Mouse (Mus musculus) forebrain, embryonic 11.5 days (tissue): ENCODE results near the gene Gnl3. TPM values are rescaled to one million over a fixed set of nuclear protein-coding genes. Genes with fewer than 3 reads are reported as not detected.
A peak's percentile ranks its signal among the peaks of the same experiment; 100 is the strongest.

Source experiments
- ATAC-seq: fragments of 200-750 bp; cut with Nextera tagmentation; replicated peaks from 2 replicates; pipeline ENCODE4 v1.8.0; 2017; ENCODE audit warnings: moderate TSS enrichment; ENCODE audit not compliant: low FRiP score
- DNase-seq: peaks from one replicate; pipeline ENCODE4 v3.0.0-alpha.2; 2017; ENCODE audit warnings: low spot score
- H3K27ac ChIP-seq: fragments of 300-500 bp; sonication (generic); 2 replicates; pipeline ENCODE4 v1.5.1; 2014; ENCODE audit warnings: low read depth, low read length
- H3K27me3 ChIP-seq: fragments of 300-500 bp; sonication (generic); 2 replicates; pipeline ENCODE4 v1.6.1; 2014; ENCODE audit warnings: mild to moderate bottlenecking, low read length, mixed read lengths; ENCODE audit not compliant: control insufficient read depth, insufficient read depth
- H3K36me3 ChIP-seq: fragments of 300-500 bp; sonication (generic); 2 replicates; pipeline ENCODE4 v1.6.1; 2014; ENCODE audit warnings: mild to moderate bottlenecking, low read length, moderate library complexity, mixed read lengths; ENCODE audit not compliant: control insufficient read depth, insufficient read depth
- H3K4me1 ChIP-seq: fragments of 300-500 bp; sonication (generic); replicated peaks from 2 replicates; pipeline ENCODE4 v1.6.1; 2014; ENCODE audit warnings: low read length, mixed read lengths; ENCODE audit not compliant: control insufficient read depth, insufficient read depth
- H3K4me2 ChIP-seq: fragments of 300-500 bp; sonication (generic); 2 replicates; pipeline ENCODE4 v1.6.1; 2014; ENCODE audit warnings: low read depth, mild to moderate bottlenecking, low read length, moderate library complexity, mixed read lengths; ENCODE audit not compliant: severe bottlenecking
- H3K4me3 ChIP-seq: fragments of 300-500 bp; sonication (generic); 2 replicates; pipeline ENCODE4 v1.5.1; 2014; ENCODE audit warnings: low read depth, low read length
- H3K9ac ChIP-seq: fragments of 300-500 bp; sonication (generic); 2 replicates; pipeline ENCODE4 v1.6.1; 2014; ENCODE audit warnings: low read length
- H3K9me3 ChIP-seq: fragments of 300-500 bp; sonication (generic); 2 replicates; pipeline ENCODE4 v1.6.1; 2016; ENCODE audit warnings: low read length, mixed read lengths; ENCODE audit not compliant: control insufficient read depth
- WGBS: fragments of 180-500 bp; shearing (Covaris S2); extraction: QIAGEN DNeasy Blood & Tissue Kit; methylation state at CpG from one replicate; pipeline ENCODE4 v1.1.7; 2014; 5-methylcytosine and 5-hydroxymethylcytosine counted together
- polyA plus RNA-seq: library from polyadenylated mRNA; unstranded; fragments of >200 nt; fragmentation: Nextera tagmentation; extraction: Ambion mirVana; gene quantifications from 2 replicates; pipeline ENCODE4 v1.2.1, GENCODE M21; 2014

Gnl3 gene
- polyA plus RNA-seq, 1 experiment from 2014 or later = 120 TPM

- 90% methylated on average over 1 of the region's 1 CpGs for WGBS
- ATAC-seq (no peak), DNase-seq (no peak)
- H3K9ac ChIP-seq = no peak overlapping the region
- no peak overlapping the region for H3K27ac ChIP-seq
- peaks cover 3% of the 10 kb centered on the region; the same call in 1 of the 2 replicates for H3K4me1 ChIP-seq
- H3K9me3 ChIP-seq = no peaks in the 10 kb centered on the region
- no peak overlapping the region for H3K4me3 ChIP-seq
- H3K36me3 ChIP-seq = peaks cover 24% of the 10 kb centered on the region
- H3K4me2 ChIP-seq = no peak overlapping the region
- H3K27me3 ChIP-seq = no peaks in the 10 kb centered on the region
Observed at GRCm38 (mm10) chr14:31016063-31016462, 2.9 kb downstream of the Gnl3 start.

- H3K4me2 ChIP-seq = no peak overlapping the region
- DNase-seq = no peak
- no peaks in the 10 kb centered on the region for H3K27me3 ChIP-seq
- no peak overlapping the region for H3K9ac ChIP-seq
- 98% methylated on average over 2 of the region's 2 CpGs for WGBS
- ATAC-seq = no peak
- no peak overlapping the region for H3K27ac ChIP-seq
- no peaks in the 10 kb centered on the region for H3K9me3 ChIP-seq
- peaks cover 26% of the 10 kb centered on the region for H3K36me3 ChIP-seq
- H3K4me1 ChIP-seq = no peaks in the 10 kb centered on the region; the same call in 1 of the 2 replicates
- no peak overlapping the region for H3K4me3 ChIP-seq
Observed at GRCm38 (mm10) chr14:31013928-31014327, 5.0 kb downstream of the Gnl3 start.

DNA sequence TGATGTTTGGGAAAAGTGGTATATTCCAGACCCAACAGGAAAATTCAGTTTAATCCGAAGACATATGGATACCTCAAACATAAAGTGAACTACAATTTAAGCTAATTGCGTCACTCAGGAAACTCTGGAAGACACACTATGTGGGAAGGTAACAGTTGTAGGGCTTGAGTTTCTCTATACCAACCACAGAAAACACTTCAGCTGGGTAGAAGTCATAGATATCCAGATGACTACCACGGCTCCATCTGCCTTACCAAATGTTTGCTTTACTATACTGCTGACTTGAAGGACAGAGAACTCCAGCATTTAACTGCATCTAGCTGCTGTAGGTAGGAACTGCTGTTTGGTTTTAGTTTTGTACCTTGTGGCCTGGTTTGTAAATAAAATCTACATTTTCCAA is 7.4 kb downstream of the Gnl3 start:
- WGBS = 89% methylated on average over 3 of the region's 3 CpGs
- Histone ChIP-seq H3K27me3 (no peaks in the 10 kb centered on the region), H3K36me3 (peaks cover 19% of the 10 kb centered on the region), H3K4me2 (no peak overlapping the region), H3K4me1 (no peaks in the 10 kb centered on the region), H3K9me3 (no peaks in the 10 kb centered on the region), H3K9ac (no peak overlapping the region), H3K27ac (no peak overlapping the region), H3K4me3 (no peak overlapping the region)
- DNase-seq = no peak
- no peak for ATAC-seq

- Histone ChIP-seq H3K9me3 (no peaks in the 10 kb centered on the region), H3K4me1 (peaks cover 5% of the 10 kb centered on the region; the same call in 1 of the 2 replicates), H3K9ac (no peak overlapping the region), H3K4me3 (no peak overlapping the region), H3K4me2 (no peak overlapping the region), H3K36me3 (peaks cover 5% of the 10 kb centered on the region; the same call in 1 of the 2 replicates), H3K27ac (no peak overlapping the region), H3K27me3 (no peaks in the 10 kb centered on the region)
- 94% methylated on average over 5 of the region's 5 CpGs for WGBS
- DNase-seq (no peak), ATAC-seq (no peak)
Observed at GRCm38 (mm10) chr14:31006779-31007178, 12.2 kb downstream of the Gnl3 start.

GRCm38 (mm10) chr14:31004527-31004926 is 14.4 kb downstream of the Gnl3 start:
- H3K4me1 ChIP-seq = peaks cover 9% of the 10 kb centered on the region; the same call in 1 of the 2 replicates
- no peak overlapping the region for H3K27ac ChIP-seq
- no peak overlapping the region for H3K4me2 ChIP-seq
- ATAC-seq = no peak
- 85% methylated on average over 2 of the region's 2 CpGs for WGBS
- no peak for DNase-seq
- no peak overlapping the region for H3K9ac ChIP-seq
- no peaks in the 10 kb centered on the region for H3K36me3 ChIP-seq
- no peaks in the 10 kb centered on the region for H3K9me3 ChIP-seq
- H3K4me3 ChIP-seq = no peak overlapping the region
- no peaks in the 10 kb centered on the region for H3K27me3 ChIP-seq

- H3K27ac ChIP-seq = peak within 1 kb of the TSS; percentile 85
- ATAC-seq = peak; percentile 92
- H3K4me3 ChIP-seq = peak within 1 kb of the TSS; percentile 91
- peaks cover 9% of the 10 kb centered on the region; the same call in 1 of the 2 replicates for H3K4me1 ChIP-seq
- peak within 1 kb of the TSS; percentile 92 for H3K9ac ChIP-seq
- peak within 1 kb of the TSS; percentile 79 for H3K4me2 ChIP-seq
- no peaks in the 10 kb centered on the region for H3K27me3 ChIP-seq
- DNase-seq = peak; percentile 89
- H3K36me3 ChIP-seq = no peaks in the 10 kb centered on the region
- under 1% methylated on average over 84 of the region's 84 CpGs for WGBS
- H3K9me3 ChIP-seq = no peaks in the 10 kb centered on the region
Observed at GRCm38 (mm10) chr14:31001307-31002205, 17.4 kb downstream of the Gnl3 start, which contains the start of the genes Glt8d1 and Spcs1. Glt8d1 (plus strand) TSS chr14:31001400. Spcs1 (minus strand) TSS chr14:31001672.

- peak overlapping the region; percentile 92 for H3K9ac ChIP-seq
- no peaks in the 10 kb centered on the region for H3K9me3 ChIP-seq
- peak overlapping the region; percentile 79 for H3K4me2 ChIP-seq
- no peak for DNase-seq
- peak; percentile 39; the same call in 1 of the 2 replicates for ATAC-seq
- WGBS = under 1% methylated on average over 21 of the region's 21 CpGs
- no peaks in the 10 kb centered on the region for H3K27me3 ChIP-seq
- no peaks in the 10 kb centered on the region for H3K36me3 ChIP-seq
- H3K27ac ChIP-seq = peak overlapping the region; percentile 85
- H3K4me3 ChIP-seq = peak overlapping the region; percentile 91
- peaks cover 9% of the 10 kb centered on the region; the same call in 1 of the 2 replicates for H3K4me1 ChIP-seq
Observed at GRCm38 (mm10) chr14:31000816-31001306, 18.1 kb downstream of the Gnl3 start.

GRCm38 (mm10) chr14:31000356-31000755 is 18.6 kb downstream of the Gnl3 start:
- Histone ChIP-seq H3K9me3 (no peaks in the 10 kb centered on the region), H3K9ac (peak overlapping the region; percentile 92), H3K4me2 (peak overlapping the region; percentile 79), H3K4me3 (peak overlapping the region; percentile 91), H3K4me1 (peaks cover 9% of the 10 kb centered on the region; the same call in 1 of the 2 replicates), H3K36me3 (no peaks in the 10 kb centered on the region), H3K27me3 (no peaks in the 10 kb centered on the region), H3K27ac (no peak overlapping the region)
- 62% methylated on average over 10 of the region's 10 CpGs for WGBS
- no peak for DNase-seq
- ATAC-seq = no peak
